Mouse (Mus musculus) heart, embryonic 13.5 days (tissue): ENCODE measurements around the gene Kirrel3. TPM values are rescaled to one million over a fixed set of nuclear protein-coding genes. Genes with fewer than 3 reads are reported as not detected.

Source experiments
- ATAC-seq: fragments of 200-750 bp; cut with Nextera tagmentation; 2 replicates; pipeline ENCODE4 v1.8.0; 2017; ENCODE audit warnings: moderate TSS enrichment; ENCODE audit not compliant: insufficient number of reproducible peaks, low FRiP score, low TSS enrichment; ENCODE audit errors: extremely low read depth
- H3K27ac ChIP-seq: fragments of 300-500 bp; sonication (generic); replicated peaks from 2 replicates; pipeline ENCODE4 v1.5.1; 2015; ENCODE audit warnings: moderate library complexity, mild to moderate bottlenecking, inconsistent platforms
- H3K27me3 ChIP-seq: fragments of 300-500 bp; sonication (generic); replicated peaks from 2 replicates; pipeline ENCODE4 v1.6.1; 2015; ENCODE audit warnings: mild to moderate bottlenecking, inconsistent platforms
- H3K36me3 ChIP-seq: fragments of 300-500 bp; sonication (generic); 2 replicates; pipeline ENCODE4 v1.6.1; 2015; ENCODE audit warnings: mild to moderate bottlenecking, inconsistent platforms
- H3K4me1 ChIP-seq: fragments of 300-500 bp; sonication (generic); 2 replicates; pipeline ENCODE4 v1.6.1; 2015; ENCODE audit warnings: inconsistent platforms
- H3K4me2 ChIP-seq: fragments of 300-500 bp; sonication (generic); 2 replicates; pipeline ENCODE4 v1.6.1; 2015; ENCODE audit warnings: inconsistent platforms, mild to moderate bottlenecking, moderate library complexity
- H3K4me3 ChIP-seq: fragments of 300-500 bp; sonication (generic); 2 replicates; pipeline ENCODE4 v1.5.1; 2015; ENCODE audit warnings: moderate library complexity, mild to moderate bottlenecking, inconsistent platforms
- H3K9ac ChIP-seq: fragments of 300-500 bp; sonication (generic); 2 replicates; pipeline ENCODE4 v1.6.1; 2015; ENCODE audit warnings: inconsistent platforms, mild to moderate bottlenecking, moderate library complexity
- H3K9me3 ChIP-seq: fragments of 300-500 bp; sonication (generic); 2 replicates; pipeline ENCODE4 v1.6.1; 2016; ENCODE audit warnings: inconsistent platforms
- WGBS: fragments of 180-500 bp; shearing (Covaris S2); methylation state at CpG from one replicate; pipeline ENCODE4 v1.1.7; 2015; ENCODE audit warnings: mixed read lengths; 5-methylcytosine and 5-hydroxymethylcytosine counted together
- polyA plus RNA-seq: library from polyadenylated mRNA; unstranded; fragments of >200 nt; fragmentation: Nextera tagmentation; extraction: Ambion mirVana; gene quantifications from 2 replicates; pipeline ENCODE4 v1.2.1, GENCODE M21; 2015

Kirrel3 gene
- polyA plus RNA-seq, 1 experiment from 2014 or later: 1.0 TPM

- Histone ChIP-seq H3K9ac (no peak overlapping the region), H3K4me2 (no peak overlapping the region), H3K4me1 (peaks cover 9% of the 10 kb centered on the region; the same call in 1 of the 2 replicates), H3K4me3 (no peak overlapping the region), H3K36me3 (no peaks in the 10 kb centered on the region), H3K9me3 (no peaks in the 10 kb centered on the region), H3K27me3 (peaks cover 9% of the 10 kb centered on the region; the same call in 1 of the 2 replicates), H3K27ac (no peak overlapping the region)
- WGBS: 58% methylated on average over 8 of the region's 8 CpGs
- ATAC-seq: no peak
Measured at GRCm38 (mm10) chr9:34644392-34644791, 158.7 kb downstream of the Kirrel3 start.

GRCm38 (mm10) chr9:34646831-34647230 is 161.1 kb downstream of the Kirrel3 start:
- Histone ChIP-seq H3K4me3 (no peak overlapping the region), H3K27ac (no peak overlapping the region), H3K9ac (no peak overlapping the region), H3K36me3 (no peaks in the 10 kb centered on the region), H3K27me3 (peaks cover 10% of the 10 kb centered on the region; the same call in 1 of the 2 replicates), H3K9me3 (no peaks in the 10 kb centered on the region), H3K4me1 (peaks cover 9% of the 10 kb centered on the region; the same call in 1 of the 2 replicates), H3K4me2 (no peak overlapping the region)
- ATAC-seq: no peak
- WGBS: 70% methylated on average over 9 of the region's 9 CpGs

GRCm38 (mm10) chr9:34652278-34652677 is 166.6 kb downstream of the Kirrel3 start:
- Histone ChIP-seq H3K36me3 (no peaks in the 10 kb centered on the region), H3K27me3 (peaks cover 10% of the 10 kb centered on the region; the same call in 1 of the 2 replicates), H3K9me3 (no peaks in the 10 kb centered on the region)

GRCm38 (mm10) chr9:34653141-34653540 is 167.4 kb downstream of the Kirrel3 start:
- peaks cover 10% of the 10 kb centered on the region; the same call in 1 of the 2 replicates for H3K27me3 ChIP-seq
- H3K4me3 ChIP-seq: no peak overlapping the region
- WGBS: 70% methylated on average over 1 of the region's 1 CpGs
- no peaks in the 10 kb centered on the region for H3K36me3 ChIP-seq
- no peak for ATAC-seq
- H3K4me2 ChIP-seq: no peak overlapping the region
- no peak overlapping the region for H3K27ac ChIP-seq
- no peaks in the 10 kb centered on the region for H3K9me3 ChIP-seq
- no peaks in the 10 kb centered on the region for H3K4me1 ChIP-seq
- H3K9ac ChIP-seq: no peak overlapping the region

More at GRCm38 (mm10) chr9:34652278-34652677, 166.6 kb downstream of the Kirrel3 start:
- ATAC-seq: no peak
- no peak overlapping the region for H3K4me2 ChIP-seq
- H3K27ac ChIP-seq: no peak overlapping the region
- 56% methylated on average over 3 of the region's 3 CpGs for WGBS
- no peak overlapping the region for H3K4me3 ChIP-seq
- no peak overlapping the region for H3K9ac ChIP-seq
- H3K4me1 ChIP-seq: no peaks in the 10 kb centered on the region

- Histone ChIP-seq H3K27me3 (no peaks in the 10 kb centered on the region; the same call in 1 of the 2 replicates), H3K4me1 (peaks cover 16% of the 10 kb centered on the region), H3K4me3 (no peak overlapping the region), H3K4me2 (no peak overlapping the region), H3K9ac (no peak overlapping the region), H3K9me3 (no peaks in the 10 kb centered on the region), H3K36me3 (no peaks in the 10 kb centered on the region), H3K27ac (no peak overlapping the region)
- WGBS: 59% methylated on average over 1 of the region's 1 CpGs
- no peak for ATAC-seq
Measured at GRCm38 (mm10) chr9:34660566-34660965, 174.9 kb downstream of the Kirrel3 start.

GRCm38 (mm10) chr9:34663412-34663811 is 177.7 kb downstream of the Kirrel3 start:
- Histone ChIP-seq H3K4me1 (peaks cover 16% of the 10 kb centered on the region), H3K27ac (no peak overlapping the region), H3K27me3 (no peaks in the 10 kb centered on the region; the same call in 1 of the 2 replicates), H3K36me3 (no peaks in the 10 kb centered on the region), H3K4me2 (no peak overlapping the region), H3K9me3 (no peaks in the 10 kb centered on the region), H3K4me3 (no peak overlapping the region), H3K9ac (no peak overlapping the region)
- 47% methylated on average over 6 of the region's 6 CpGs for WGBS
- ATAC-seq: no peak

GRCm38 (mm10) chr9:34665361-34666129 is 179.9 kb downstream of the Kirrel3 start:
- Histone ChIP-seq H3K36me3 (no peaks in the 10 kb centered on the region), H3K4me2 (no peak overlapping the region), H3K4me3 (no peak overlapping the region), H3K4me1 (peaks cover 16% of the 10 kb centered on the region), H3K27me3 (peaks cover 4% of the 10 kb centered on the region; the same call in 1 of the 2 replicates), H3K27ac (no peak overlapping the region), H3K9ac (no peak overlapping the region), H3K9me3 (no peaks in the 10 kb centered on the region)
- WGBS: 74% methylated on average over 15 of the region's 15 CpGs
- no peak for ATAC-seq

GRCm38 (mm10) chr9:34667182-34667581 is 181.5 kb downstream of the Kirrel3 start:
- H3K9ac ChIP-seq: no peak overlapping the region
- H3K36me3 ChIP-seq: no peaks in the 10 kb centered on the region
- H3K27me3 ChIP-seq: peaks cover 7% of the 10 kb centered on the region; the same call in 1 of the 2 replicates
- H3K4me2 ChIP-seq: no peak overlapping the region
- 52% methylated on average over 1 of the region's 1 CpGs for WGBS
- H3K27ac ChIP-seq: no peak overlapping the region
- no peak for ATAC-seq
- H3K4me1 ChIP-seq: peaks cover 16% of the 10 kb centered on the region
- no peaks in the 10 kb centered on the region for H3K9me3 ChIP-seq
- H3K4me3 ChIP-seq: no peak overlapping the region

GRCm38 (mm10) chr9:34670906-34671305 is 185.2 kb downstream of the Kirrel3 start:
- no peak overlapping the region for H3K4me3 ChIP-seq
- peaks cover 11% of the 10 kb centered on the region; the same call in 1 of the 2 replicates for H3K27me3 ChIP-seq
- no peak overlapping the region for H3K27ac ChIP-seq
- H3K4me1 ChIP-seq: no peaks in the 10 kb centered on the region
- no peak overlapping the region for H3K9ac ChIP-seq
- no peaks in the 10 kb centered on the region for H3K9me3 ChIP-seq
- ATAC-seq: no peak
- 65% methylated on average over 2 of the region's 2 CpGs for WGBS
- no peaks in the 10 kb centered on the region for H3K36me3 ChIP-seq
- no peak overlapping the region for H3K4me2 ChIP-seq

GRCm38 (mm10) chr9:34686798-34687197 is 201.1 kb downstream of the Kirrel3 start:
- Histone ChIP-seq H3K9me3 (no peaks in the 10 kb centered on the region), H3K36me3 (no peaks in the 10 kb centered on the region), H3K4me1 (no peaks in the 10 kb centered on the region), H3K4me3 (no peak overlapping the region), H3K4me2 (no peak overlapping the region), H3K9ac (no peak overlapping the region), H3K27me3 (no peaks in the 10 kb centered on the region), H3K27ac (no peak overlapping the region)
- no peak for ATAC-seq
- WGBS: 70% methylated on average over 6 of the region's 6 CpGs

- Histone ChIP-seq H3K4me2 (no peak overlapping the region), H3K9me3 (no peaks in the 10 kb centered on the region), H3K27me3 (no peaks in the 10 kb centered on the region), H3K36me3 (no peaks in the 10 kb centered on the region), H3K9ac (no peak overlapping the region), H3K4me1 (no peaks in the 10 kb centered on the region), H3K27ac (no peak overlapping the region), H3K4me3 (no peak overlapping the region)
- WGBS: 52% methylated on average over 4 of the region's 4 CpGs
- ATAC-seq: no peak
Measured at GRCm38 (mm10) chr9:34688358-34688757, 202.7 kb downstream of the Kirrel3 start.

- Histone ChIP-seq H3K4me2 (no peak overlapping the region), H3K9ac (no peak overlapping the region), H3K4me3 (no peak overlapping the region), H3K9me3 (no peaks in the 10 kb centered on the region), H3K36me3 (no peaks in the 10 kb centered on the region), H3K27ac (no peak overlapping the region), H3K27me3 (no peaks in the 10 kb centered on the region), H3K4me1 (no peaks in the 10 kb centered on the region)
- no peak for ATAC-seq
- WGBS: 77% methylated on average over 3 of the region's 3 CpGs
Measured at GRCm38 (mm10) chr9:34689375-34689774, 203.7 kb downstream of the Kirrel3 start.
